Mouse (Mus musculus) forebrain, embryonic 13.5 days (tissue): ENCODE measurements around the gene 2210016F16Rik. TPM values are rescaled to one million over a fixed set of nuclear protein-coding genes. Genes with fewer than 3 reads are reported as not detected.
"Not testable (repeated sequence)": the region's sequence is repeated elsewhere in the genome, so short reads cannot be mapped to it uniquely, and the experiment has no call there.

ENCODE experiments used
- ATAC-seq: fragments of 200-750 bp; cut with Nextera tagmentation; 2 replicates; pipeline ENCODE4 v1.8.0; 2017
- H3K27ac ChIP-seq: fragments of 300-500 bp; sonication (generic); 2 replicates; pipeline ENCODE4 v1.5.1; 2015; ENCODE audit warnings: inconsistent platforms, mild to moderate bottlenecking, moderate library complexity
- H3K27me3 ChIP-seq: fragments of 300-500 bp; sonication (generic); 2 replicates; pipeline ENCODE4 v1.6.1; 2015; ENCODE audit warnings: mild to moderate bottlenecking, inconsistent platforms
- H3K36me3 ChIP-seq: fragments of 300-500 bp; sonication (generic); 2 replicates; pipeline ENCODE4 v1.6.1; 2015; ENCODE audit warnings: mild to moderate bottlenecking, inconsistent platforms; ENCODE audit not compliant: poor library complexity, severe bottlenecking
- H3K4me1 ChIP-seq: fragments of 300-500 bp; sonication (generic); 2 replicates; pipeline ENCODE4 v1.6.1; 2015; ENCODE audit warnings: inconsistent platforms
- H3K4me2 ChIP-seq: fragments of 300-500 bp; sonication (generic); 2 replicates; pipeline ENCODE4 v1.6.1; 2015; ENCODE audit warnings: inconsistent platforms, mild to moderate bottlenecking, moderate library complexity
- H3K4me3 ChIP-seq: fragments of 300-500 bp; sonication (generic); 2 replicates; pipeline ENCODE4 v1.5.1; 2015; ENCODE audit warnings: mild to moderate bottlenecking, inconsistent platforms
- H3K9ac ChIP-seq: fragments of 300-500 bp; sonication (generic); 2 replicates; pipeline ENCODE4 v1.6.1; 2015; ENCODE audit warnings: mild to moderate bottlenecking, inconsistent platforms
- H3K9me3 ChIP-seq: fragments of 300-500 bp; sonication (generic); replicated peaks from 2 replicates; pipeline ENCODE4 v1.6.1; 2016; ENCODE audit warnings: inconsistent platforms
- WGBS: fragments of 180-500 bp; shearing (Covaris S2); methylation state at CpG from one replicate; pipeline ENCODE4 v1.1.7; 2015; 5-methylcytosine and 5-hydroxymethylcytosine counted together
- polyA plus RNA-seq: library from polyadenylated mRNA; unstranded; fragments of >200 nt; fragmentation: Nextera tagmentation; extraction: Ambion mirVana; gene quantifications from 2 replicates; pipeline ENCODE4 v1.2.1, GENCODE M21; 2015

2210016F16Rik gene
- 24.4 and 26.3 TPM in 2 replicates for polyA plus RNA-seq

DNA sequence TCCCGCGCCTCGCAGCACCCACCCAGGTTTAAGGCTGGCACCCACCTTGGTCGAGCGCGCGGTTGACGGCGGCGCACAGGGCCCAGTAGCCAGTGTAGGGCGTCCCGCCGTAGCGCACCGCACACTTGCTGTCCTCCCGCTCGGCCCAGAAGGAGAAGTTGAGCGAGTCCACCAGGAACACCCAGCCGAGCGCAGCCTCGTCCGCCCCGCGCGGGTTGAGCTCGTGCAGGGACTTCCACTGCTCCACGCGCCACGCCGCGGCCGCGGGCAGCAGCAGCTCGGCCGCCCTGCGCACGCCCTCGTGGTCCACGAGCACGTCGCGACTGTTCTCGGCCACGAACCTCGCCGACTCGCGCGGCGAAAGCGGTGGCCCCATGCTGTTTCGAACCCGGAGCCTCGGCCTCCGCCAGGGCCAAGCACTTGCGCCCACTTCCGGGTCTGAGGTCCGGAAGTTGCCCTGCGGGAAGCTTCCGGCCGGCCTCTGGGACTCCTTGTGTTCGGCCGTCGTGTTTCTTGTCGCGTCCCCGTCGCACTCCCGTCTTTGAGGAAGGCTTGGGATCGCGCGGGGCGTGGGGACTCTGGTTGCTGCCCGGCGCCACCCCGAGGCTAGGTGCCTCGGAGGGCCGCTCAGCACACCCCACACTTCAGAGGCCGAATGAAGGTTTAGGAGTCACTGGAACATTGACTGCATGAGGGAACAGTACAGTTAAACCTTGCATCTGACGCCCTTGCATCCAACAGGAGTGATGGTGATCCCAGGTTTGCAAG, at the start of gene 2210016F16Rik:
Gene 2210016F16Rik (minus strand): TSS at position 447 of the 768 bp plus-strand sequence.
- peak within 1 kb of the TSS; percentile 82 for H3K4me3 ChIP-seq
- peak within 1 kb of the TSS; percentile 92 for H3K4me2 ChIP-seq
- peaks cover 38% of the 10 kb centered on the region for H3K36me3 ChIP-seq
- H3K4me1 ChIP-seq: peaks cover 5% of the 10 kb centered on the region
- peak within 1 kb of the TSS; percentile 85 for H3K9ac ChIP-seq
- peak; percentile 56 for ATAC-seq
- H3K9me3 ChIP-seq: peaks cover 16% of the 10 kb centered on the region
- 2% methylated on average over 80 of the region's 80 CpGs for WGBS
- 0 out of 2 replicates have a peak within 1 kb of the TSS, but pooled peaks have one; percentile 40 for H3K27ac ChIP-seq
- no peaks in the 10 kb centered on the region for H3K27me3 ChIP-seq

DNA sequence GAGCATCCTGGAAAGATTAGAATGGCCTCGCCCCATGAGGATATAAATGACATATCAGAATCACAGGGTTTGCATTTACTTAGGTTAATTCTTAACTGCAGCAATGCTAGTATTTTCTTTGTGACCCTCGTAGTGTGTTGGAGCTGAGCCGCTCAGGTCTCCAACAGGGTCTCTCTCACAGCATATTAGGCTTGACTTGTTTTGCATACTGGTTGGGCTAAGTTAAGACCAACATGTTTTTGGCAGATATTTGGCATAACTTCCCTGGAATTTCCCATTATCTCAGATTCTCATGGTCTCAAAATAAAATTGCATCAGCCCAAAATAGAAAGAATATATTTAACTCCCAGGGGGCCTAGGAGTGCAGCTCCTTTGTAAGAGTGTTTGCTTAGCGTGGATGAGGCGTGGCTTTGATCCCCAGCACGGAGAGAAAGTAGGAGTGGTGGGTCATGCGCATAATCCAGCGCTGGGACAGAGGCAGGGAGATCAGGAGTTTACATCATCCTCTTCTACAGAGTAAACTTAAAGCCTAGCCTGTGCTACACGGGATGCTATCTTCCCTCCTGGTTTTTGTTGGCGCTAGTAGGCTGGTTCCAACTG, 38.1 kb upstream of the 2210016F16Rik start:
- no peak overlapping the region for H3K27ac ChIP-seq
- no peaks in the 10 kb centered on the region for H3K36me3 ChIP-seq
- no peak overlapping the region for H3K4me2 ChIP-seq
- H3K9ac ChIP-seq: no peak overlapping the region
- no peaks in the 10 kb centered on the region for H3K27me3 ChIP-seq
- WGBS: 71% methylated on average over 10 of the region's 10 CpGs
- ATAC-seq: no peak
- no peak overlapping the region for H3K4me3 ChIP-seq
- no peaks in the 10 kb centered on the region for H3K9me3 ChIP-seq
- H3K4me1 ChIP-seq: no peaks in the 10 kb centered on the region

- Histone ChIP-seq H3K27ac (no peak overlapping the region), H3K4me3 (no peak overlapping the region), H3K9me3 (no peaks in the 10 kb centered on the region), H3K27me3 (no peaks in the 10 kb centered on the region), H3K4me1 (no peaks in the 10 kb centered on the region), H3K9ac (no peak overlapping the region), H3K36me3 (no peaks in the 10 kb centered on the region), H3K4me2 (no peak overlapping the region)
- WGBS: 87% methylated on average over 4 of the region's 4 CpGs
- no peak for ATAC-seq
These were observed 37.2 kb upstream of the 2210016F16Rik start for GRCm38 (mm10) chr13:58422242-58422641.

DNA sequence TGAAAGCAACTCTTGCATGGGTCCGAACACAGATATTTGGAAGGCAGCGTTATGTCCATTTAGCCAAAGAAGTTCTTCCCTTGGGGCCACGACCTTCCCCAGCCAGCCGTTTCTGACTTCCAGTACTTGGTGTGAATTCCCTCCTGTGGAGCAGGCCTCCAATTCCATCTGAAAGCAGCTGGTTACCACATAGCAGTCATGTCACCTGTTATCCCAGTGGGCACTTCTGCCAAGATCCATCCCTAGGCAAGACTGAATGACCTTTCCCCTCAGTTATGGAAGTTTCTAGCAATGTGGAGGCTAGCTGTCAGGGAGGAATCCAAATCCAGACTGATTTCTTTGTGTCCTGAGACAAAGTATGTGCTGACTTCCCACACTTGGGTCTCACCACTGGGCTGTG, 36.0 kb upstream of the 2210016F16Rik start:
- no peaks in the 10 kb centered on the region for H3K4me1 ChIP-seq
- no peaks in the 10 kb centered on the region for H3K36me3 ChIP-seq
- no peaks in the 10 kb centered on the region for H3K9me3 ChIP-seq
- no peaks in the 10 kb centered on the region for H3K27me3 ChIP-seq
- no peak for ATAC-seq
- no peak overlapping the region for H3K4me2 ChIP-seq
- H3K9ac ChIP-seq: no peak overlapping the region
- H3K27ac ChIP-seq: no peak overlapping the region
- 83% methylated on average over 4 of the region's 4 CpGs for WGBS
- H3K4me3 ChIP-seq: no peak overlapping the region

DNA sequence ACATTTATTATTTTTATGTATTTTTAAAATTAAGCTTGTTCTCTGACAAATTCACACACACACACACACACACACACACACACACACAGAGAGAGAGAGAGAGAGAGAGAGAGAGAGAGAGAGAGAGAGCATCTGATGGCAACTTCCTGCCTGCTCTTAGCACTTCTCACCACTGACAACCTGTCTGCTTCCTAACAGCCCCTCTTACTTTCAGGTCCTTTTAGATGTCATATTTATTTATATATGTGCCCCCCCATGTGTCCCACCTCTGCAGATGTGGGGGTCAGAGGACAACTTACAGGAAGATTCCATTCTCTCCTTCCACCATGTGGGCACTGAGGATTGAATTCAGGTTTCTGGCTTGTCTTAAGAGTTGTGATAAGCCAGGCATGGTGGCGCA, 34.2 kb upstream of the 2210016F16Rik start:
- Histone ChIP-seq H3K36me3 (no peaks in the 10 kb centered on the region), H3K4me3 (no peak overlapping the region), H3K27me3 (no peaks in the 10 kb centered on the region), H3K27ac (no peak overlapping the region), H3K4me1 (no peaks in the 10 kb centered on the region), H3K9ac (no peak overlapping the region), H3K4me2 (no peak overlapping the region), H3K9me3 (no peaks in the 10 kb centered on the region)
- 100% methylated on average over 1 of the region's 1 CpGs for WGBS
- ATAC-seq: no peak

DNA sequence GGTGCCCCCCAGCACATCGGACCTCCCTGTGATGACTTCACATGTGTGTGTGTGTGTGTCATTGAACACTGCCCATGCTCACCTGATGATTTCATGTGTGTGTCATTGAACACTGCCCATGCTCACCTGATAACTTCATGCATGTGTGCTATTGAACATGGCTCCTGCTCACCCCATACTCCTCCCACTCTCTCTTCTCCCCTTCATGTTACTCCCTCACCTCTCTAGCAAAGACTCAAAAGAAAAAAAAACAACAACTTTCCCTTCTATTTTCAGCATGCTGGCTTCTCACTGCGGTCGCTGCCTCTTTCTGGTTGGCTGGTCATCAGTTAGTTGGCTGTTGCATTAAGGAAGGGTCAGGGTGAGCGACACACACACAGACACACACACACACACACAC, 33.6 kb upstream of the 2210016F16Rik start:
- Histone ChIP-seq H3K36me3 (no peaks in the 10 kb centered on the region), H3K9ac (no peak overlapping the region), H3K27ac (no peak overlapping the region), H3K27me3 (no peaks in the 10 kb centered on the region), H3K4me3 (no peak overlapping the region), H3K4me1 (no peaks in the 10 kb centered on the region), H3K9me3 (no peaks in the 10 kb centered on the region), H3K4me2 (no peak overlapping the region)
- ATAC-seq: no peak
- WGBS: 89% methylated on average over 4 of the region's 4 CpGs

GRCm38 (mm10) chr13:58415838-58416237, 30.8 kb upstream of the 2210016F16Rik start:
- ATAC-seq: no peak
- Histone ChIP-seq H3K9me3 (no peaks in the 10 kb centered on the region), H3K9ac (no peak overlapping the region), H3K27me3 (no peaks in the 10 kb centered on the region), H3K36me3 (peaks cover 18% of the 10 kb centered on the region; the same call in 1 of the 2 replicates), H3K27ac (no peak overlapping the region), H3K4me1 (no peaks in the 10 kb centered on the region), H3K4me3 (no peak overlapping the region), H3K4me2 (no peak overlapping the region)
- 88% methylated on average over 5 of the region's 5 CpGs for WGBS

- H3K4me3 ChIP-seq: no peak overlapping the region
- no peaks in the 10 kb centered on the region for H3K27me3 ChIP-seq
- no peak for ATAC-seq
- no peaks in the 10 kb centered on the region for H3K9me3 ChIP-seq
- H3K36me3 ChIP-seq: peaks cover 21% of the 10 kb centered on the region
- WGBS: 92% methylated on average over 6 of the region's 6 CpGs
- H3K27ac ChIP-seq: no peak overlapping the region
- H3K4me2 ChIP-seq: no peak overlapping the region
- H3K9ac ChIP-seq: no peak overlapping the region
- no peaks in the 10 kb centered on the region for H3K4me1 ChIP-seq
These were observed 30.3 kb upstream of the 2210016F16Rik start for GRCm38 (mm10) chr13:58415374-58415773.

GRCm38 (mm10) chr13:58411073-58411472, 26.0 kb upstream of the 2210016F16Rik start:
- WGBS: 97% methylated on average over 4 of the region's 4 CpGs
- no peak for ATAC-seq
- no peak overlapping the region for H3K4me2 ChIP-seq
- peaks cover 28% of the 10 kb centered on the region for H3K36me3 ChIP-seq
- no peak overlapping the region for H3K9ac ChIP-seq
- H3K27ac ChIP-seq: no peak overlapping the region
- H3K9me3 ChIP-seq: no peaks in the 10 kb centered on the region
- no peak overlapping the region for H3K4me3 ChIP-seq
- H3K27me3 ChIP-seq: no peaks in the 10 kb centered on the region
- no peaks in the 10 kb centered on the region for H3K4me1 ChIP-seq

GRCm38 (mm10) chr13:58403243-58403642, 18.2 kb upstream of the 2210016F16Rik start, which contains the start of gene Hnrnpk:
Hnrnpk (minus strand) TSS chr13:58403343.
- WGBS: 6% methylated on average over 16 of the region's 17 CpGs
- peak within 1 kb of the TSS; percentile 100 for H3K9ac ChIP-seq
- H3K4me3 ChIP-seq: peak within 1 kb of the TSS; percentile 99
- ATAC-seq, H3K9me3 ChIP-seq, H3K27me3 ChIP-seq, H3K36me3 ChIP-seq: not testable (repeated sequence)
- H3K27ac ChIP-seq: peak within 1 kb of the TSS; percentile 100
- H3K4me2 ChIP-seq: peak within 1 kb of the TSS; percentile 59
- peaks cover 17% of the 10 kb centered on the region for H3K4me1 ChIP-seq

- Histone ChIP-seq H3K4me3 (peak overlapping the region; percentile 99), H3K4me1 (peaks cover 17% of the 10 kb centered on the region), H3K36me3 (peaks cover 10% of the 10 kb centered on the region), H3K9me3 (no peaks in the 10 kb centered on the region), H3K9ac (peak overlapping the region; percentile 100), H3K4me2 (peak overlapping the region; percentile 59), H3K27ac (peak overlapping the region; percentile 100), H3K27me3 (no peaks in the 10 kb centered on the region)
- WGBS: 1% methylated on average over 42 of the region's 48 CpGs
- ATAC-seq: peak; percentile 71
These were observed 17.7 kb upstream of the 2210016F16Rik start for GRCm38 (mm10) chr13:58402744-58403110.

DNA sequence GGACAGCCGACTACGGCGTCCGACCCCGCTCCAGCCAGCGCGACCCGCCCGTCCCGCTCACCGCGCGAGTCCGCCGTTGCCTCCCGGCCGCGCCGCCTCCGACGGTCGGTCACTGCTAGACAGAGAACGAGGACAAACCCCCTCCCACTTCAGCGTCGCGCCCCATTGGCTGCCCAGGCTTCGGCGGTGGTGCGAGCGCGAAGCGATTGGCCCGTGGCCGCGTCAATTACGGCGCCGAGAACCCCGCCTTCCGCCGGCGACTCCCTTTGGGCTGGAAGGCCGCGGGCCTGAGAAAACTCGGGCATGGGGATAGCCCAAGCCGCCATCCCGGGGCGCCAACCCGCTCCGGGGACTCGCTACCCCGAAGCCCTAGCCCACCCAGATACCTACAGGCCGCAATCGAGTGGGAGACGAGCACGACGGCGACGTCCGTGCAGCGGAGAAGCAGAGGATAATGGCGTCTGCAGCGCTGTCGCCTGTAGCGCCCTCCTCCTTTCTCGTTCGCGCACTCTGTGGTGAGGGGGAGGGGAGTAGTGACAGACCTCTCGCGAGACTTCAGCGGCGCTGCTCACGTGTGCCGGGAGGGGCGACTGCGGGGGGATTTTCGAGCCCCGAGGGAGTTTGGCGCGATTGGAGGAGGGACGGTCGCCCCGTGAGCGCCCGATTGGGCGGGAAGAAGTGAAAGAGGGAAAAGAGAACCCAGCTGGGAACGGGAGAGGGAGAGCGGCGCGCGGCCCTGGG, 17.1 kb upstream of the 2210016F16Rik start, which contains the start of gene Rmi1:
Gene Rmi1 (plus strand): TSS at position 246 of the 741 bp plus-strand sequence.
- Histone ChIP-seq H3K27me3 (no peaks in the 10 kb centered on the region), H3K36me3 (peaks cover 16% of the 10 kb centered on the region), H3K4me3 (peak within 1 kb of the TSS; percentile 99), H3K4me2 (peak within 1 kb of the TSS; percentile 82), H3K27ac (peak within 1 kb of the TSS; percentile 100), H3K9ac (peak within 1 kb of the TSS; percentile 100), H3K4me1 (peaks cover 17% of the 10 kb centered on the region), H3K9me3 (no peaks in the 10 kb centered on the region)
- peak; percentile 95 for ATAC-seq
- under 1% methylated on average over 87 of the region's 91 CpGs for WGBS
